Mouse (Mus musculus) testis, postnatal 10 days (tissue): ENCODE measurements at regions not wholly inside any gene's neighbourhood (a gene's known extent, or its start where the extent isn't known, plus 50 kb on each side); places are given as distances from the start of the nearest gene placed in this dataset.

Experiments used
- DNase-seq: peaks from one replicate; pipeline ENCODE4 v3.0.0; 2021; ENCODE audit warnings: low spot score

GRCm38 (mm10) chr15:56979353-56979752, 498.1 kb downstream of the Slc22a22 start:
- DNase-seq: no peak

- DNase-seq: no peak
Measured at GRCm38 (mm10) chr15:56975446-56976433, 501.7 kb downstream of the Slc22a22 start.

- no peak for DNase-seq
Measured at GRCm38 (mm10) chr15:56970140-56970539, 507.3 kb downstream of the Slc22a22 start.

- DNase-seq: no peak
Measured at GRCm38 (mm10) chr15:56956356-56956755, 521.1 kb downstream of the Slc22a22 start.

- no peak for DNase-seq
Measured at GRCm38 (mm10) chr15:56952176-56952575, 525.2 kb downstream of the Slc22a22 start.

GRCm38 (mm10) chr15:56950824-56951223, 526.6 kb downstream of the Slc22a22 start:
- no peak for DNase-seq

- DNase-seq: no peak
Measured at GRCm38 (mm10) chr15:56940891-56941290, 536.5 kb downstream of the Slc22a22 start.

- no peak for DNase-seq
Measured at GRCm38 (mm10) chr15:56896553-56896952, 580.9 kb downstream of the Slc22a22 start.

- DNase-seq: no peak
Measured at GRCm38 (mm10) chr15:56881501-56881900, 595.9 kb downstream of the Slc22a22 start.

- DNase-seq: no peak
Measured at GRCm38 (mm10) chr15:56865879-56866278, 611.5 kb downstream of the Slc22a22 start.

GRCm38 (mm10) chr15:56865035-56865804, 612.2 kb downstream of the Slc22a22 start:
- DNase-seq: no peak

GRCm38 (mm10) chr15:56858627-56859334, 618.6 kb downstream of the Slc22a22 start:
- no peak for DNase-seq

GRCm38 (mm10) chr15:56858134-56858533, 619.3 kb downstream of the Slc22a22 start:
- no peak for DNase-seq

GRCm38 (mm10) chr15:56856057-56856456, 621.4 kb downstream of the Slc22a22 start:
- DNase-seq: peak; percentile 81

- DNase-seq: no peak
Measured at GRCm38 (mm10) chr15:56853106-56853505, 624.3 kb downstream of the Slc22a22 start.

GRCm38 (mm10) chr15:56847469-56848128, 629.8 kb downstream of the Slc22a22 start:
- DNase-seq: no peak

- no peak for DNase-seq
Measured at GRCm38 (mm10) chr15:56844574-56844973, 632.9 kb downstream of the Slc22a22 start.

GRCm38 (mm10) chr15:56841516-56841915, 635.9 kb downstream of the Slc22a22 start:
- DNase-seq: no peak

GRCm38 (mm10) chr15:56837292-56837691, 640.1 kb downstream of the Slc22a22 start:
- no peak for DNase-seq

GRCm38 (mm10) chr15:56834621-56835020, 642.8 kb downstream of the Slc22a22 start:
- no peak for DNase-seq

GRCm38 (mm10) chr15:56832666-56833065, 644.8 kb downstream of the Slc22a22 start:
- no peak for DNase-seq
